Mouse (Mus musculus): Measurements from ENCODE around the gene Krtap3-2.
"Not testable (repeated sequence)": the region's sequence is repeated elsewhere in the genome, so short reads cannot be mapped to it uniquely, and the experiment has no call there.

Gene Krtap3-2

DNA sequence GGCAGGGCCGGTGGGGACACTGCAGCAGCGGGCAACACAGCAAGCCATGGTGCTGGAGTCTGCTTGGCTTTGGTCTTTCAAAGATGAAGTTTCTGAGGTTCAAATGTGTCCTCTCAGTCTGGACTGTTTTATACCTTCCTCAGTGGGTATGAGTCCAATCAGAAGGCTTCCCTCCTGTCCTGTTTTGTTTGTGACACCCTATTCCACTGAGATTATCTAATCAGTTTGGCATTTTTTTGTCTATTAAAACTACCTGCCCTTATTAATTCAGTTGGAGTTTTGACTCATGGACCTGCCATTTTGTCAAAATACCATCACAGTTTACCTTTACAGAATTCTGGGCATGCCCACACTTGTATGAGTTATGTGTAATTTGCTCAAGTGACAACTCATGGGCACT lies at the start of gene Krtap3-2:
Gene Krtap3-2 (minus strand): TSS at position 101 of the 400 bp plus-strand sequence.
- no peak for DNase-seq

DNA sequence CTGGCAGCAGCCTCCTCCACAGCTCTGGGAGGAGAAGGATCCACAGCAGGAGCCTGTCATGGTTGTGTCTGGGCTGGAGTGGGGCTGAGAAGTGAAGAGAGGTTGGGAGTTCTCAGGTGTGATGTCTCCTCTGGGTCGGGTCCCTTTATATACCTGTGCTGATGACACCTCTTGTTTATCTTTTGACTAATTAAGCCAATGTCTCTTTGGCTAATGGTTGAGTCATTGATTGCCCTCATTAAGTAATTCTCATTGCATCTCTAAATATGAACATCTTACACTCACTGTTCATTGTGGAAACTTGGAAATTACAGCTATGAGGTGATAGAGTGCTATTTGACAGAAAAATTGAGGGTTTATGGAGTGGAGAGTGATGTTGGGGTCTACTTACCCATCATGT lies 46.6 kb upstream of the Krtap3-2 start, which contains the start of gene Gm11938:
Gene Gm11938 (minus strand): TSS at position 101 of the 400 bp plus-strand sequence.
- DNase-seq: not testable (repeated sequence)

DNA sequence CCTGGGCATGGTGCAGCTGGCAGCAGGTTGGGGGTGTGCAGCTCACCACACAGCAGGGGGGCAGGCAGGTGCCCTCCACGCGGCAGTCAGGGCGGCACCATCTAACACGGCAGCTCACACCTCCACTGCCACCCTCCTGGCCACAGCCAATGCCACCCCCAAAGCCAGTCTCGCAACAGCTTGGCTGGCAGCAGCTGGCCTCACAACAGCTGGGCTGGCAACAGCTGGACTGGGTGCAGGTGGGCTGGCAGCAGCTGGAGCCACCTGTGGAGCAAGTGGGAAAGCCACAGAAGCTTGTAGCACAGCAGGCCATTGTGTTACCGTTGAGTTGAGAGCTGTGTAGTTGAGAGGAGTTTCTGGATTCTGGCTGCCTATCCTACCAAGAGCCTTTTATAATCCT lies 41.1 kb upstream of the Krtap3-2 start, which contains the start of gene Krtap9-3:
Gene Krtap9-3 (minus strand): TSS at position 364 of the 400 bp plus-strand sequence.
- not testable (repeated sequence) for DNase-seq

DNA sequence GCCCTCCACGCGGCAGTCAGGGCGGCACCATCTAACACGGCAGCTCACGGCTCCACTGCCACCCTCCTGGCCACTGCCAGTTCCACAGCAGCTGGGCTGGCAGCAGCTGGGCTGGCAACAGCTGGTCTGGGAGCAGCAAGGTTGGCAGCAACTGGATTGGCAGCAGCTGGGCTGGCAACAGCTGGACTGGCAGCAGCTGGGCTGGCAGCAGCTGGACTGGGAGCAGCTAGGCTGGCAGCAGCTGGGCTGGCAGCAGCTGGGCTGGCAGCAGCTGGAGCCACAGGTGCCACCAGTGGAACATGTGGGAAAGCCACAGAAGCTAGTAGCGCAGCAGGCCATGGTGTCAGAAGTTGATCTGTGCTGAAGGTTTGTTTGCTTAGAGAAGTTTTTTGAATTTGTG lies 34.3 kb upstream of the Krtap3-2 start, which contains the start of gene Krtap1-3:
Gene Krtap1-3 (minus strand): TSS at position 359 of the 400 bp plus-strand sequence.
- no peak for DNase-seq

DNA sequence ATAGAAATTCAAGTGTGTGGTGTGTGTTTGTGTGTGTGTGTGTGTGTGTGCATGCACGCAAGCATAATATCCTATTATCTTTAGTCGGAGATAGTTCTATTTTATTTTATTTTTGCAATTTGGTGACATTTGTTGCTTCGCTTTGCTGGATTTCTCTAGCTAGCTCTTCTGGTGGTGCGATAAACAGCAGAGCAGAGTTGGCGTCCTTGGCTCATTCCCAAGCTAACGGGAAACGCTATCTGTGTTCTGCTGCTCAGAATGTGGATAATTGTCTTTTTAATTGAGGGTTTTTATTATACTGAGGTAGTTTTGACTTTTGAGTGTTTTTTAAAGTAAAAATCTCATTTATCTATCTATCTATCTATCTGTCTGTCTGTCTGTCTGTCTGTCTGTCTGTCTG lies 28.4 kb upstream of the Krtap3-2 start:
- no peak for DNase-seq

DNA sequence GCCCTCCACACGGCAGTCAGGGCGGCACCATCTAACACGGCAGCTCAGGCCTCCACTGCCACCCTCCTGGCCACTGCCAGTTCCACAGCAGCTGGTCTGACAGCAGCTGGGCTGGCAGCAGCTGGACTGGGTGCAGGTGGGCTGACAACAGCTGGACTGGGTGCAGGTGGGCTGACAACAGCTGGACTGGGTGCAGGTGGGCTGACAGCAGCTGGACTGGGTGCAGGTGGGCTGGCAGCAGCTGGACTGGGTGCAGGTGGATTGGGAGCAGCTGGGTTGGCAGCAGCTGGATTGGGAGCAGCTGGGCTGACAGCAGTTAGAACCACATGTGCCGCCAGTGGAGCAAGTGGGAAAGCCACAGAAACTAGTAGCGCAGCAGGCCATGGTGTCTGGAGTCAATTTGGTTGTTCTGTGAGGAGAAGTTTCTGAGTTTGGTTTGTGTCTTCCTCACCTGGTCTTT lies 26.6 kb upstream of the Krtap3-2 start, which contains the start of gene Krtap1-4:
Gene Krtap1-4 (minus strand): TSS at position 410 of the 460 bp plus-strand sequence.
- DNase-seq: no peak

DNA sequence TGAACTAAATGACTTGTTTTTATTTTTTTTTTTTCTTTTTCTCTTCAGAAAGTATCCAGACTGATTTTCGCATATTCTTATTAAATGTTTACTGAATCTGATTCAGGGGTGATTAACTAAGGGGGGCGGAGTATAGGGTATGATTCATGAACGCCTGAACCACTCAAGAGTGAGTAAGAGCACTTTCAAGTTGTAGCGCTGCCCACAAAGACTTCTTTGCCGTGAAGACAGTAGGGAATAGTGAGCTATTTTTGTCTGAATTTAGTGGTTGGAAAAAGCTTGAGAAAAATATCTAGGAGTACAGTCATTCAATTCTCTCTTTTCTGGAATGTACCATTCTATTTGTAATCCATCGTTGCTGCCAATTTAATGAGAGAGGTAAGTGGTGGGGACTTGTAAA lies 24.9 kb upstream of the Krtap3-2 start:
- no peak for DNase-seq

DNA sequence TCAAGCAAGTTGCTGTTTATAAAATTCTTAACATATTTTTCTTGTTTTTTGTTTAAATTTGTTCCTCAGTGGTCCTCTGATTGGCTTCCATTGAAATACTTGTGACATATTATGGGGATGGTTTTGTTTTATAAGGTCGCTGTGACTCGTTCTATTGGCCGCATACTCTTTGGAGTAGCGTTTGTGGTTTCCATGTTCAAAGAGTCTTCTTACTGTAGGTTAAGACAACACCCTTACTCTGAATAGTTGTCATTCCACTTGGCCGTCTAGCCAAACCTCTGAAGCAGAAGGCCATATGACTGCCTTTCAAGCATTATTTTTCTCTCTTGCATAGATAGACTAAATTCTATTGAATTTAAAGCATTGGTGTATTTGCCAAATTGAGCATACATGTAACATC lies 24.4 kb upstream of the Krtap3-2 start:
- no peak for DNase-seq

DNA sequence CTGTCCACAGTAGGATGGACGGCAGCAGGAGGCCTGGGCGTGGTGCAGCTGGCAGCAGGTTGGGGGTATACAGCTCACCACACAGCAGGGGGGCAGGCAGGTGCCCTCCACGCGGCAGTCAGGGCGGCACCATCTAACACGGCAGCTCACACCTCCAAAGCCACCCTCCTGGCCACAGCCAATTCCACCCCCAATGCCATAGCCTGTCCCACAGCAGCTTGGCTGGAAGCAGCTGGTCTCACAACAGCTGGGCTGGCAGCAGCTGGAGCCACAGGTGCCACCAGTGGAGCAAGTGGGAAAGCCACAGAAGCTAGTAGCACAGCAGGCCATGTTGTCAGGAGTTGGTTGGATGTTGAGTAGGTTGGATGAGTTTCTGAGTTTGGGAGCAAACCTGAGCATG lies 24.0 kb upstream of the Krtap3-2 start, which contains the start of gene Krtap1-5:
Gene Krtap1-5 (minus strand): TSS at position 381 of the 400 bp plus-strand sequence.
- DNase-seq: no peak

DNA sequence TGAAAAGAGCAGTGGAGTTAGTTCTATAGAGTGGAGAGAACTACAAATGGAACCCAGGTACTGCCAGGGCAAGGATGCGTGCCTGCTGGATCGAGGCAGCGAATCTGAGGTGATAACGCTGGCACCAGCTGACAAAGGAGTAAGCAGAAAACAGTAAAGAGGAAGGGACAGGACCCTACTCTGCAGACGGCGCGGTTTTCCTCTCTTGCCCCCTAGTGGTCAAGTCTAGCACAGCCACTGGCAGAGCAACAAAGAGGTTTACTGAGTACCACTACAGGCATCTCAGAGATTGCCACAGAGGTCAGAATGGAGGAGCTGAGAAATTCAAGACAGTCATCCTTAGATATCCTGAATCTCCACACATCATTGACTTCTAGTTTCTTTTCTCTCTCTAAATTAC lies 17.5 kb upstream of the Krtap3-2 start:
- peak; percentile 83 for DNase-seq

DNA sequence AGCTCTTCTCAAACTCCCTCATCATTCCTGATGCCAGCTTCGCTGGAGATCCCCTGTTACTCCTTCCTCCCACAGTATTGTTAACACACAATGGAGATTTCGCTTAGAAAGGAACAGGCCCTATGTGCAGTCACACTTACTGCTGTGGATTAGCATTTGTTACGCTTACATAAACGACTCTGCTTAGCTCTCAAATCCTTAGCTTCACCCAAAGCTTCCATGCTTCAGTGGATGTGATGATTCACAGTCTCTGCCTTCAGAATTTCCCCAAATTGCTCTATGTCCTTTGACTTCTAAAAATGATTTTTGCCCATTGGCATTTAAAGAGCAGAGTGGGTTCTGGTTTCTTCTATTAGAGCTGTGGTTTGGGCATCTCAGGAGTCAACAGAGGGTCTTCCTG lies 16.5 kb upstream of the Krtap3-2 start:
- no peak for DNase-seq

DNA sequence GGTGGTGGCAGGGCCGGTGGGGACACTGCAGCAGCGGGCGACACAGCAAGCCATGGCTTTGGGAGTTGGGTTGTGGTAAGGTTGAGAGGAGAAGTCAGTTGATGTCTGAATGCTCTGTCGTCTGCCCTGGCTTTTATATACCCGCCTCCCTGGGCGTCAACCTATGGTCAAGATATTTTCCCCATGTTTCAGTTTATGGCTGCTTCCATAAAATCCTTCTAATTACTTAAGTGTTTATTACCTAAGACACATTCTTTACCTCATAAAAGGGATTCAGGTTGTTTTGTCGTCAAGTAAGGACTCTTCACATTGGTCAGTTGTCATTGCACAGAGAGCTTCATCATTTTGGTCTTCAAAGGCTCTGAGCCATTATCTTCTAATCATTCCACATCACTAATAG lies 9.9 kb upstream of the Krtap3-2 start, which contains the start of gene Krtap3-1:
Gene Krtap3-1 (minus strand): TSS at position 101 of the 400 bp plus-strand sequence.
- DNase-seq: no peak

DNA sequence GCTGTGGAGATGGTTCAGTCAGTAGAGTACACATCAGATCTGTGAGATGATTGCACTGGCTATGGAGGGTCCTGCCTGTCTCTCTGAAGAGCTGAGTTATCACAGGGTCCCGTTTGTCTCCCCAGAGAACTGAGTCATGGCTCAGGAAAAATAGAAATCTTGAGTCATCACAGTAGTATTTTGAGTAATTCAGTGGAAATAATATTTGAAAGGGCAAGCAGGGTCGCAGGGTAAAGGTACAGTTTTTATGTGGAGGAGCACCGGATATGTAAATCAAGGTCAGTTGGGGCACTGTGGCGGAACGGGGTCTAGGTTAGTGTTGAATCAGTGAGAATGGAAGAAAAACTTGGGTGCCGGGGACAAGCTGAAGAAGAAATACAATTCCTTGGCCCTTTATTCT lies 5.9 kb upstream of the Krtap3-2 start:
- no peak for DNase-seq

DNA sequence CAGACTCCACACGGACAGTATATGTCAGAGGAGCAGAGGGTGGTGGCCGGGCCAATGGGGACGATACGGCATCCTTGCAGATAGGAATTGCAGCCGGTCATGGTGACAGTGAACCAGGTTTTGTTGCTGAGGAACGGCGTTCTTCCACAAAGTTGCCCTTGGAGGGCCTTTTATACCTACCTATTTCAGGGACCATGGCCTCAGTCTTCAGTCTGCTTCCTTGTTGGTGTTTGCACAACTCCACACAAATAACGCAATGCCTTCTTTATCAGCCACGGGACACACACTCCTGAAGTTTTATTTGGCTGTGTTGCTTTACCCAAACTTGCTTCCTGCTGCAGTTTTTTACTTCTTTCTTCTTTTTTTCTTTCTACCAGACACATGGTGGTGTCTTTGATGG lies 2.7 kb upstream of the Krtap3-2 start, which contains the start of gene Gm11939:
Gene Gm11939 (minus strand): TSS at position 101 of the 400 bp plus-strand sequence.
- no peak for DNase-seq

DNA sequence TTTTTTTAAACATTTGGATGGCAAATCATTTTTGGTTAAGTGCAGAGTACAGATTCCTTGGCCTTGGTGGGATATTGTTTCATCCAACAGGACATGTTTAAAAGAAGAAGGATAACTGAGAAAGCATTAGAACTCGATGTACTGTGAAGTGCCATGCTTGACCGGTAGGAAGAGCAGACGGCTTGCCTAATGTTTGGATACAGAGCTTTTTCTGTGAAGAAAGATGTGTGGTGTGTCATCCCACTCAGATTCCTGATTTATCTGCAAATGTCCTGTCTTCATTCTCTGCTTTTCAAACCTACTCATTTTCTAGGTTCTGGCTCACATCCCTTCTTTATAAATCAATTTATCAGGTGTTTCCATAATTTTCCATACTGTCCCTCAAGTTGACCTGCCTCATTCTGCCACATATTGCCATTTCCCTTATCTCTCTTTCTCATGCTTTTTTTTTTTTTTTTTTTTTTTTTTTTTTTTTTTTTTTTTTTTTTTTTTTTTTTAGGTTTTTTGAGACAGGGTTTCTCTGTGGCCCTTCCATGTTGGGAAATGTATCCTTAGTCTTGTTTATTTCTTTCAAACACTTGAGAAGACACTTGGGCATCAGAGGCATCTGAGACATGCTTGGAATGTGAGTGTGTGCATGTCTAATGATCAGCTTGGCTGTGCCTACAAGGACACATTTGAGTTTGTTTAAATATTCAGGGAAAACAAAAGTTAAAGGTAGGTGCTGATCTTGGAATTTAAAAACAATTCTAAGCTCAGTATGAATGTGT lies 1.5 kb upstream of the Krtap3-2 start:
- DNase-seq: no peak

DNA sequence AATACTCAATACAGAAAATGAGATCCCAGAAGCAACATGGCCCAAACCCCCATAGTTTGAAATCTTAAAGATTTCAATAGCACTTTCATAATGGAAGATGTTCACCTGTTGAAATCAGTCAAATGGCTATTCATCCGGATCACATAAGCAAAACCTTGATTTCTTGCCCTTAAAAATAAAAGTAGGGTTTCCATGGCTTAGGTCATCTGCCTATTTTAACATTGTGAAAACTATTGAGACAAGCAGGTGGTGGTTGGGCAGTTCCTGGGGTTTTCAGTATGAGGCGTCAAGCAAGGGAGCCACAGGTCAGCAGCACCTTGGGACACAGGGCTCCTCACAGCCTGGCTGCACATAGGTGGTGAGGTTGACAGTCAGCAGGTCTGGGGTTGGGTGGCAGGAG lies 458 bp downstream of the Krtap3-2 start:
- no peak for DNase-seq

DNA sequence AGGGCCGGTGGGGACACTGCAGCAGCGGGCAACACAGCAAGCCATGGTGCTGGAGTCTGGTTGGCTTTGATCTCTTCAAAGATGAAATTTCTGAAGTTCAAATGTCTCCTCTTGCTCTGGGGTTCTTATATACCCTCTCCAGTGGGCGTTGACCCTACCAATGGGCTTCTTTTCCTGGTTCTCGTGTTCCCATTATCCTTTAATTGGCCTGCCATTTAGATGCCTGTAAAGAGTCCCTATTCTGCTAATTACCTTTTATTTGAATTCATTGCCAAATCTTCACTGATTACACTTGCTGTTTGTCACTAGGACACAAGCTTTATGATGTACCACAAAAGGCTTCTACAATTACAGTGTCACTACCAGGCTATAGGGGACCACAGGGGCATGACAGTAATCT lies 5.9 kb downstream of the Krtap3-2 start, which contains the start of gene Krtap3-3:
Gene Krtap3-3 (minus strand): TSS at position 101 of the 400 bp plus-strand sequence.
- no peak for DNase-seq

DNA sequence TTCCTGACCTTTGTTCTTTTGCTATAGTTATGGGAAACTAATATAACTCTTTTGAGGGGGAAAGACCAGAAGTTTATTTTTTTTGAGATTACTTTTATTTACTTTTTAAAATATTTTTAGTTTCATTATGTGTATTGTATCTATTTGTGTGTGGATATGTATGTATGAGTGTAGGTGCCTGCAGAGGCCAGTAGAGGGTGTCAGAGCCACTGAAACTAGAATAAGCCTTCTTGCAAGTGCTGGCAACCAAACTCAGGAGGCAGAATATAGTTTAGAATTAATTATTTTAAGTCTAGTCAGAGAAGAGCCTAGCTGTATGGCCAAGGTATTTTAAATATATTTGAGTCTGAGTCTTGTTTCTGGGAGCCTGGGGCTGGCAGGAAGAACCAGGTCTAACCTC lies 8.8 kb downstream of the Krtap3-2 start:
- no peak for DNase-seq

DNA sequence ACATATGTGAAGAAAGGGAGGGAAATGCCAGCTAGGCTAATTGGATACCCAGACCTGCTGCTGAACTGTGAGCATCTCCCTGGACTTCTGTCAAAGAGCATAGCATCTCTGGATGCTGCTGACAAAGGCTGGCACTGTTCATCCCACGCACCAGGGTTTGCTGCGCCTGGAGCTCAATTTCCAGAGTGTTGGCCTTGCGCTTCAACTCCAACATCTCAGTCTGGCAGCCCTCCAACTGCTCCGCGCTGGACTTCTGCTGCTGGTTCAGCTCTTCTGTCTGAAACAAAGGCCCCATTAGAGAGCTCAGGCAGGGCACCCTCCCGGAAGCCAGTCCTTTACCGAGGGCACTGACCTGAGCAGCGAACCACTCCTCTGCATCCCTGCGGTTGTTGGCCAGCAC lies 16.9 kb downstream of the Krtap3-2 start:
- peak; percentile 65 for DNase-seq

DNA sequence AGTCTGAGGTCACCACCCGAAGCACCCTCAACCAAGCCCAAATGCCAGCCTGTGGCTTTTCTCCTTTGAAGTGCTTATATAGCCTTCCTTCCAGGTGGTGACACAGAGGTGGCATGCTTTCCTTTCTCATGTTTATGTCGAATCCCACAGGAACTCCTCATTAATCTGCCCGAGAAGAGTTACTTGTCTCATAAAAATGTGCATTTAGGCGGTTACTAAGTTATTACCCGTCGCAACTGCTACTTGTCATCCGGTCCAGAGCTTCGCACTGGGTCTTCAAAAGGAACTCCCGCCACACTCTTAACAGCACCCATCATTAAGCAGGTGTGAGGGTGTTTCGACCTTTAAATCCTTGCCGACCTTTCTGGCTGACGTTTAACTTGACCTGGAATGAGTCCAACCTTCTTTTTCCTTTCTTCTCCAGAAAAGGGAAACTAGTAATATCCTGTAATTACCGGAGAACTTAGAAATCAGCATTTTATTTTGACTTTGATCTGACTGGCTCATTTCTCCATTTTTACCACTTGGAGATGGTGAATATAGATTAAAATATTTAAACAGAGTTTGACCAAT lies 35.3 kb downstream of the Krtap3-2 start, which contains the start of gene Krt39:
Gene Krt39 (minus strand): TSS at position 51 of the 573 bp plus-strand sequence.
- no peak for DNase-seq

DNA sequence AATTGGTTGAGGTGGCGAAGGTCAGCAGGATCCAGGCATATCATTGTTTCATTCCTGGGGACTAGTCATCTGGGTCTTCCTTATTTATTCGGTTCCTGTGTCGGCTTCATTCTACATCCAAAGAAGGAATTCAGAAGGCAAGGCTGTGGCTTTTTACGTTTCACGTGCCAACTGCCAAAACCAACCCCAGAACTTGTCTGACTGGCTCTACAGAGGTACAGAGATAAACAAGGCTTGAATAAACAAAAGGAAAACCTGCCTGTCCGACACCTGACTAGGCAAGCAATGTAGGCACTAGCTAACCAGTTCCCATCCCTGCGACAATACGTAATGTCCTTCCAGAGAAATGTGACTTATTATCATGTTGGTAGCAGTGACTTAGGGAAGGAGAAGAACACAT lies 42.6 kb downstream of the Krtap3-2 start:
- peak; percentile 8 for DNase-seq
